Mouse (Mus musculus): ENCODE data around the gene Dnajb2. TPM values are rescaled to one million over a fixed set of nuclear protein-coding genes. Genes with fewer than 3 reads are reported as not detected.

Dnajb2 gene
- polyA plus RNA-seq, 1 experiment from 2014 or later: 21.5 TPM

GRCm38 (mm10) chr1:75208967-75209678 lies 27.1 kb upstream of the Dnajb2 start:
- peak overlapping the region; percentile 95 for H3K4me2 ChIP-seq (ENCODE audit: low read length)
- H3K9me3 ChIP-seq (replicated peaks; ENCODE audit: control insufficient read depth, low read length): no peaks in the 10 kb centered on the region
- peak overlapping the region; percentile 18 for H3K4me3 ChIP-seq (ENCODE audit: low read depth, low read length)
- peak overlapping the region; percentile 43 for H3K9ac ChIP-seq (ENCODE audit: low read length)
- peaks cover 23% of the 10 kb centered on the region for H3K36me3 ChIP-seq (ENCODE audit: control insufficient read depth, insufficient read depth, low read length)
- no peaks in the 10 kb centered on the region for H3K27me3 ChIP-seq (replicated peaks; ENCODE audit: control insufficient read depth, insufficient read depth, low read length)
- DNase-seq (ENCODE audit: low spot score) (no peak), ATAC-seq (no peak)
- WGBS: 20% methylated on average over 34 of the region's 34 CpGs
- H3K27ac ChIP-seq (ENCODE audit: low read depth, low read length): no peak overlapping the region
- H3K4me1 ChIP-seq (ENCODE audit: control insufficient read depth, insufficient read depth, low read length): peaks cover 15% of the 10 kb centered on the region

GRCm38 (mm10) chr1:75210136-75211087 lies 25.8 kb upstream of the Dnajb2 start, which contains the start of the genes Glb1l and Stk16:
TSS of gene Glb1l (minus strand) at chr1:75210813.
TSS of gene Stk16 (plus strand) at chr1:75210838.
- H3K27me3 ChIP-seq (replicated peaks; ENCODE audit: control insufficient read depth, insufficient read depth, low read length): no peaks in the 10 kb centered on the region
- ATAC-seq: peak; percentile 98
- peak within 1 kb of the TSS; percentile 96 for H3K9ac ChIP-seq (ENCODE audit: low read length)
- H3K9me3 ChIP-seq (replicated peaks; ENCODE audit: control insufficient read depth, low read length): no peaks in the 10 kb centered on the region
- DNase-seq (ENCODE audit: low spot score): peak; percentile 98
- H3K4me1 ChIP-seq (ENCODE audit: control insufficient read depth, insufficient read depth, low read length): peaks cover 15% of the 10 kb centered on the region
- peaks cover 34% of the 10 kb centered on the region for H3K36me3 ChIP-seq (ENCODE audit: control insufficient read depth, insufficient read depth, low read length)
- H3K4me2 ChIP-seq (ENCODE audit: low read length): peak within 1 kb of the TSS; percentile 95
- H3K27ac ChIP-seq (ENCODE audit: low read depth, low read length): no peak within 1 kb of the TSS
- 6% methylated on average over 42 of the region's 42 CpGs for WGBS
- H3K4me3 ChIP-seq (ENCODE audit: low read depth, low read length): peak within 1 kb of the TSS; percentile 95

GRCm38 (mm10) chr1:75211141-75211708 lies 25.0 kb upstream of the Dnajb2 start:
- Histone ChIP-seq H3K36me3 (ENCODE audit: control insufficient read depth, insufficient read depth, low read length) (peaks cover 41% of the 10 kb centered on the region), H3K27ac (ENCODE audit: low read depth, low read length) (no peak overlapping the region), H3K4me1 (ENCODE audit: control insufficient read depth, insufficient read depth, low read length) (peaks cover 15% of the 10 kb centered on the region), H3K4me2 (ENCODE audit: low read length) (peak overlapping the region; percentile 95), H3K9me3 (replicated peaks; ENCODE audit: control insufficient read depth, low read length) (no peaks in the 10 kb centered on the region), H3K4me3 (ENCODE audit: low read depth, low read length) (peak overlapping the region; percentile 95), H3K9ac (ENCODE audit: low read length) (peak overlapping the region; percentile 96), H3K27me3 (replicated peaks; ENCODE audit: control insufficient read depth, insufficient read depth, low read length) (no peaks in the 10 kb centered on the region)
- ATAC-seq (no peak; the same call in none of the 2 replicates), DNase-seq (ENCODE audit: low spot score) (no peak)
- WGBS: 14% methylated on average over 17 of the region's 17 CpGs

GRCm38 (mm10) chr1:75212542-75212941 lies 23.7 kb upstream of the Dnajb2 start:
- WGBS: 89% methylated on average over 4 of the region's 4 CpGs
- H3K9ac ChIP-seq (ENCODE audit: low read length): no peak overlapping the region
- no peak overlapping the region for H3K4me2 ChIP-seq (ENCODE audit: low read length)
- H3K4me1 ChIP-seq (ENCODE audit: control insufficient read depth, insufficient read depth, low read length): peaks cover 15% of the 10 kb centered on the region
- H3K27me3 ChIP-seq (replicated peaks; ENCODE audit: control insufficient read depth, insufficient read depth, low read length): peaks cover 4% of the 10 kb centered on the region; the same call in 1 of the 2 replicates
- ATAC-seq: no peak
- H3K4me3 ChIP-seq (ENCODE audit: low read depth, low read length): no peak overlapping the region
- no peak for DNase-seq (ENCODE audit: low spot score)
- H3K36me3 ChIP-seq (ENCODE audit: control insufficient read depth, insufficient read depth, low read length): peaks cover 41% of the 10 kb centered on the region
- H3K9me3 ChIP-seq (replicated peaks; ENCODE audit: control insufficient read depth, low read length): no peaks in the 10 kb centered on the region
- no peak overlapping the region for H3K27ac ChIP-seq (ENCODE audit: low read depth, low read length)

- H3K36me3 ChIP-seq (ENCODE audit: control insufficient read depth, insufficient read depth, low read length): peaks cover 41% of the 10 kb centered on the region
- H3K4me1 ChIP-seq (ENCODE audit: control insufficient read depth, insufficient read depth, low read length): peaks cover 16% of the 10 kb centered on the region
- ATAC-seq: no peak
Observed at GRCm38 (mm10) chr1:75213096-75213495, 23.1 kb upstream of the Dnajb2 start.

GRCm38 (mm10) chr1:75214442-75214841 lies 21.8 kb upstream of the Dnajb2 start:
- H3K36me3 ChIP-seq (ENCODE audit: control insufficient read depth, insufficient read depth, low read length): peaks cover 41% of the 10 kb centered on the region
- H3K9me3 ChIP-seq (replicated peaks; ENCODE audit: control insufficient read depth, low read length): no peaks in the 10 kb centered on the region
- ATAC-seq (no peak), DNase-seq (ENCODE audit: low spot score) (no peak)
- H3K9ac ChIP-seq (ENCODE audit: low read length): no peak overlapping the region
- H3K4me1 ChIP-seq (ENCODE audit: control insufficient read depth, insufficient read depth, low read length): peaks cover 18% of the 10 kb centered on the region
- H3K4me3 ChIP-seq (ENCODE audit: low read depth, low read length): no peak overlapping the region
- WGBS: 83% methylated on average over 2 of the region's 2 CpGs
- no peak overlapping the region for H3K27ac ChIP-seq (ENCODE audit: low read depth, low read length)
- peaks cover 14% of the 10 kb centered on the region for H3K27me3 ChIP-seq (replicated peaks; ENCODE audit: control insufficient read depth, insufficient read depth, low read length)
- H3K4me2 ChIP-seq (ENCODE audit: low read length): no peak overlapping the region

More at GRCm38 (mm10) chr1:75213096-75213495, 23.1 kb upstream of the Dnajb2 start:
- no peak overlapping the region for H3K4me2 ChIP-seq (ENCODE audit: low read length)
- no peak overlapping the region for H3K4me3 ChIP-seq (ENCODE audit: low read depth, low read length)
- H3K27me3 ChIP-seq (replicated peaks; ENCODE audit: control insufficient read depth, insufficient read depth, low read length): peaks cover 6% of the 10 kb centered on the region
- no peak overlapping the region for H3K27ac ChIP-seq (ENCODE audit: low read depth, low read length)
- no peaks in the 10 kb centered on the region for H3K9me3 ChIP-seq (replicated peaks; ENCODE audit: control insufficient read depth, low read length)
- 95% methylated on average over 7 of the region's 7 CpGs for WGBS
- no peak overlapping the region for H3K9ac ChIP-seq (ENCODE audit: low read length)
- no peak for DNase-seq (ENCODE audit: low spot score)

GRCm38 (mm10) chr1:75214886-75215285 lies 21.3 kb upstream of the Dnajb2 start:
- WGBS: 83% methylated on average over 5 of the region's 5 CpGs
- Histone ChIP-seq H3K27ac (ENCODE audit: low read depth, low read length) (no peak overlapping the region), H3K36me3 (ENCODE audit: control insufficient read depth, insufficient read depth, low read length) (peaks cover 41% of the 10 kb centered on the region), H3K4me3 (ENCODE audit: low read depth, low read length) (no peak overlapping the region), H3K9ac (ENCODE audit: low read length) (no peak overlapping the region), H3K4me2 (ENCODE audit: low read length) (no peak overlapping the region), H3K9me3 (replicated peaks; ENCODE audit: control insufficient read depth, low read length) (no peaks in the 10 kb centered on the region), H3K4me1 (ENCODE audit: control insufficient read depth, insufficient read depth, low read length) (peaks cover 22% of the 10 kb centered on the region), H3K27me3 (replicated peaks; ENCODE audit: control insufficient read depth, insufficient read depth, low read length) (peaks cover 19% of the 10 kb centered on the region)
- DNase-seq (ENCODE audit: low spot score) (no peak), ATAC-seq (no peak)

GRCm38 (mm10) chr1:75215785-75216184 lies 20.4 kb upstream of the Dnajb2 start:
- H3K9ac ChIP-seq (ENCODE audit: low read length): no peak overlapping the region
- H3K9me3 ChIP-seq (replicated peaks; ENCODE audit: control insufficient read depth, low read length): no peaks in the 10 kb centered on the region
- ATAC-seq: no peak
- H3K36me3 ChIP-seq (ENCODE audit: control insufficient read depth, insufficient read depth, low read length): peaks cover 41% of the 10 kb centered on the region
- no peak overlapping the region for H3K4me2 ChIP-seq (ENCODE audit: low read length)
- H3K27ac ChIP-seq (ENCODE audit: low read depth, low read length): no peak overlapping the region
- DNase-seq (ENCODE audit: low spot score): no peak
- H3K27me3 ChIP-seq (replicated peaks; ENCODE audit: control insufficient read depth, insufficient read depth, low read length): peaks cover 28% of the 10 kb centered on the region
- WGBS: 91% methylated on average over 9 of the region's 9 CpGs
- H3K4me3 ChIP-seq (ENCODE audit: low read depth, low read length): no peak overlapping the region
- peaks cover 19% of the 10 kb centered on the region for H3K4me1 ChIP-seq (ENCODE audit: control insufficient read depth, insufficient read depth, low read length)
